Mouse (Mus musculus) E14TG2a.4 (cell line): ENCODE measurements at regions not wholly inside any gene's neighbourhood (a gene's known extent, or its start where the extent isn't known, plus 50 kb on each side); places are given as distances from the start of the nearest gene placed in this dataset.

Experiments used
- CTCF ChIP-seq: conservative IDR thresholded peaks from 2 replicates; pipeline ENCODE4 v1.5.1; 2014; ENCODE audit warnings: low read length
- NANOG ChIP-seq: IDR thresholded peaks from 2 replicates; pipeline ENCODE4 v1.6.1; 2014; ENCODE audit warnings: borderline replicate concordance, low read length, mixed read lengths

- TF ChIP-seq CTCF (no peak), NANOG (no peak)
Observed at GRCm38 (mm10) chr11:18714400-18714799, 304.4 kb downstream of the Meis1 start.
